Mouse (Mus musculus) cortical plate, adult 2 months (tissue): ENCODE results near the gene Lsp1. TPM values are rescaled to one million over a fixed set of nuclear protein-coding genes. Genes with fewer than 3 reads are reported as not detected.

Experiments used
- H3K27ac ChIP-seq: fragments of 200-500 bp; 2 replicates; pipeline ENCODE4 v1.5.1; 2012; ENCODE audit warnings: low read length, control low read depth, inconsistent platforms; ENCODE audit not compliant: insufficient read depth
- H3K4me1 ChIP-seq: fragments of 200-500 bp; 2 replicates; pipeline ENCODE4 v1.6.1; 2011; ENCODE audit warnings: low read length; ENCODE audit not compliant: control insufficient read depth, insufficient read depth
- H3K4me3 ChIP-seq: fragments of 200-500 bp; 2 replicates; pipeline ENCODE4 v1.5.1; 2011; ENCODE audit warnings: mild to moderate bottlenecking, low read length, control low read depth; ENCODE audit not compliant: insufficient read depth
- CTCF ChIP-seq: fragments of 200-500 bp; IDR thresholded peaks from 2 replicates; pipeline ENCODE4 v1.5.1; 2011; ENCODE audit warnings: mild to moderate bottlenecking, control low read depth, low read length; ENCODE audit not compliant: insufficient read depth; ENCODE audit errors: extremely low read depth
- POLR2A ChIP-seq: fragments of 200-500 bp; IDR thresholded peaks from 2 replicates; pipeline ENCODE4 v1.6.1; 2011; ENCODE audit warnings: mild to moderate bottlenecking, low read length, control low read depth; ENCODE audit not compliant: insufficient read depth; ENCODE audit errors: extremely low read depth
- polyA plus RNA-seq: library from polyadenylated mRNA; depleted of rRNA; stranded (reverse); fragments of >200 nt; gene quantifications from 2 replicates; pipeline ENCODE4 v1.2.3, GENCODE M21; 2012; rRNA removed

The Lsp1 gene
- polyA plus RNA-seq, 1 experiment, result 10.2 TPM

- Histone ChIP-seq H3K4me3 (no peak overlapping the region), H3K4me1 (no peaks in the 10 kb centered on the region), H3K27ac (no peak overlapping the region)
- TF ChIP-seq CTCF (no peak), POLR2A (no peak)
Observed at GRCm38 (mm10) chr7:142539828-142540227, 79.2 kb downstream of the Lsp1 start.

- no peak for TF ChIP-seq POLR2A
- no peak for TF ChIP-seq CTCF
Observed at GRCm38 (mm10) chr7:142542771-142543303, 82.2 kb downstream of the Lsp1 start.

More at GRCm38 (mm10) chr7:142542771-142543303, 82.2 kb downstream of the Lsp1 start:
- Histone ChIP-seq H3K4me1 (no peaks in the 10 kb centered on the region), H3K4me3 (no peak overlapping the region), H3K27ac (no peak overlapping the region)

Other genes starting within 250 kb of the Lsp1 start
- gene Gm7579, start 248.9 kb upstream of the Lsp1 start, polyA plus RNA-seq, result not detected in 2 replicates
- gene Krtap5-5, start 230.8 kb upstream of the Lsp1 start, polyA plus RNA-seq, result not detected in 2 replicates
- gene Gm40460, start 219.7 kb upstream of the Lsp1 start, polyA plus RNA-seq, result not detected in 2 replicates
- gene Gm2431, start 202.5 kb upstream of the Lsp1 start, polyA plus RNA-seq, result not detected in 2 replicates
- not detected in 2 replicates for gene Gm4559, start 186.4 kb upstream of the Lsp1 start, polyA plus RNA-seq
- not detected in 2 replicates for gene Krtap5-1, start 163.7 kb upstream of the Lsp1 start, polyA plus RNA-seq
- gene Krtap5-4, start 157.3 kb upstream of the Lsp1 start, polyA plus RNA-seq, result not detected in 2 replicates
- gene Ifitm10, start 87.1 kb upstream of the Lsp1 start, polyA plus RNA-seq, result 43.0 and 45.7 TPM in 2 replicates
- gene Gm49369, start 78.1 kb upstream of the Lsp1 start, polyA plus RNA-seq, result 0.45 and 1.4 TPM in 2 replicates
- 421 and 455 TPM in 2 replicates for gene Ctsd, start 72.8 kb upstream of the Lsp1 start, polyA plus RNA-seq
- gene Syt8, start 26.0 kb upstream of the Lsp1 start, polyA plus RNA-seq, result not detected in 2 replicates
- 0.86 and 1.4 TPM in 2 replicates for gene Tnni2, start 19.0 kb upstream of the Lsp1 start, polyA plus RNA-seq
- 0.19 and 0.40 TPM in 2 replicates for gene Tnnt3, start 38.0 kb downstream of the Lsp1 start, polyA plus RNA-seq
- gene Mrpl23, start 71.9 kb downstream of the Lsp1 start, polyA plus RNA-seq, result 69.3 and 74.0 TPM in 2 replicates
- gene Igf2, start 206.0 kb downstream of the Lsp1 start, polyA plus RNA-seq, result 56.8 and 69.6 TPM in 2 replicates
- gene Gm49394, start 209.1 kb downstream of the Lsp1 start, polyA plus RNA-seq, result not detected in 2 replicates